Mouse (Mus musculus) C2C12 (cell line): Measurements from ENCODE around the gene Nhej1.

ENCODE experiments used
- CTCF ChIP-seq: IDR thresholded peaks from one replicate; pipeline ENCODE4 v1.5.1; 2011; ENCODE audit not compliant: control insufficient read depth, insufficient read depth, insufficient read length
- FOSL1 ChIP-seq: IDR thresholded peaks from one replicate; pipeline ENCODE4 v1.8.0; 2011; ENCODE audit warnings: mild to moderate bottlenecking, low read length; ENCODE audit not compliant: poor library complexity, insufficient read depth, severe bottlenecking
- MYOD1 ChIP-seq: IDR thresholded peaks from one replicate; pipeline ENCODE4 v1.6.1; 2011; ENCODE audit warnings: low read depth; ENCODE audit not compliant: control insufficient read depth, insufficient read length
- MYOG ChIP-seq: IDR thresholded peaks from one replicate; pipeline ENCODE4 v1.6.1; 2011; ENCODE audit not compliant: control insufficient read depth, insufficient read length; ENCODE audit errors: extremely low read depth
- USF1 ChIP-seq: IDR thresholded peaks from one replicate; pipeline ENCODE4 v1.6.1; 2011; ENCODE audit warnings: low read depth, mild to moderate bottlenecking, control low read depth, moderate library complexity

- TF ChIP-seq CTCF (no peak), USF1 (no peak), FOSL1 (no peak), MYOD1 (no peak), MYOG (no peak)
These were observed 149.1 kb downstream of the Nhej1 start for GRCm38 (mm10) chr1:74975936-74976335.
